Mouse (Mus musculus): ENCODE data around the gene Aim2. TPM values are rescaled to one million over a fixed set of nuclear protein-coding genes. Genes with fewer than 3 reads are reported as not detected.

Aim2 gene
- total RNA-seq, 2 experiments from 2014 or later = 3.1 to 3.3 TPM

GRCm38 (mm10) chr1:173389431-173389830 is 38.8 kb downstream of the Aim2 start:
- no peak for DNase-seq (ENCODE audit: low spot score in 2 of 2)

GRCm38 (mm10) chr1:173389901-173390401 is 39.3 kb downstream of the Aim2 start:
- peak; percentile 96 to 97 for DNase-seq (ENCODE audit: low spot score in 2 of 2)

- DNase-seq (ENCODE audit: low spot score in 2 of 2) = no peak
These were observed 41.1 kb downstream of the Aim2 start for GRCm38 (mm10) chr1:173391754-173392153.

GRCm38 (mm10) chr1:173398323-173398970 is 47.8 kb downstream of the Aim2 start:
- DNase-seq (ENCODE audit: low spot score in 2 of 2) = peak; percentile 46 to 83

- DNase-seq (ENCODE audit: low spot score in 2 of 2) = no peak
These were observed 54.1 kb downstream of the Aim2 start for GRCm38 (mm10) chr1:173404696-173405309.

GRCm38 (mm10) chr1:173409066-173409465 is 58.4 kb downstream of the Aim2 start:
- DNase-seq (ENCODE audit: low spot score in 2 of 2) = no peak

GRCm38 (mm10) chr1:173411863-173412262 is 61.2 kb downstream of the Aim2 start:
- no peak for DNase-seq (ENCODE audit: low spot score in 2 of 2)

GRCm38 (mm10) chr1:173414631-173415030 is 64.0 kb downstream of the Aim2 start:
- no peak for DNase-seq (ENCODE audit: low spot score in 2 of 2)

GRCm38 (mm10) chr1:173418516-173418915 is 67.8 kb downstream of the Aim2 start:
- DNase-seq (ENCODE audit: low spot score in 2 of 2) = no peak

- no peak for DNase-seq (ENCODE audit: low spot score in 2 of 2)
These were observed 68.4 kb downstream of the Aim2 start for GRCm38 (mm10) chr1:173418936-173419621.

- peak in 1 of 2 experiments; percentile 12 for DNase-seq (ENCODE audit: low spot score in 2 of 2)
These were observed 69.7 kb downstream of the Aim2 start for GRCm38 (mm10) chr1:173420374-173420773.

GRCm38 (mm10) chr1:173426345-173426744 is 75.7 kb downstream of the Aim2 start:
- DNase-seq (ENCODE audit: low spot score in 2 of 2) = no peak

- no peak for DNase-seq (ENCODE audit: low spot score in 2 of 2)
These were observed 76.7 kb downstream of the Aim2 start for GRCm38 (mm10) chr1:173427385-173427784.

GRCm38 (mm10) chr1:173429995-173430699 is 79.5 kb downstream of the Aim2 start:
- no peak for DNase-seq (ENCODE audit: low spot score in 2 of 2)

- no peak for DNase-seq (ENCODE audit: low spot score in 2 of 2)
These were observed 81.7 kb downstream of the Aim2 start for GRCm38 (mm10) chr1:173432411-173432810.

GRCm38 (mm10) chr1:173437161-173437953 is 86.7 kb downstream of the Aim2 start:
- DNase-seq (ENCODE audit: low spot score in 2 of 2) = no peak

GRCm38 (mm10) chr1:173440681-173441080 is 90.0 kb downstream of the Aim2 start:
- DNase-seq (ENCODE audit: low spot score in 2 of 2) = no peak

- DNase-seq (ENCODE audit: low spot score in 2 of 2) = no peak
These were observed 90.5 kb downstream of the Aim2 start for GRCm38 (mm10) chr1:173441210-173441609.

GRCm38 (mm10) chr1:173443061-173443460 is 92.4 kb downstream of the Aim2 start:
- no peak for DNase-seq (ENCODE audit: low spot score in 2 of 2)

- no peak for DNase-seq (ENCODE audit: low spot score in 2 of 2)
These were observed 96.4 kb downstream of the Aim2 start for GRCm38 (mm10) chr1:173447067-173447466.

GRCm38 (mm10) chr1:173450621-173451020 is 99.9 kb downstream of the Aim2 start:
- DNase-seq (ENCODE audit: low spot score in 2 of 2) = peak in 1 of 2 experiments; percentile 14
